ENCODE assay signal across 15 mouse cellular contexts in the genomic region with DNA sequence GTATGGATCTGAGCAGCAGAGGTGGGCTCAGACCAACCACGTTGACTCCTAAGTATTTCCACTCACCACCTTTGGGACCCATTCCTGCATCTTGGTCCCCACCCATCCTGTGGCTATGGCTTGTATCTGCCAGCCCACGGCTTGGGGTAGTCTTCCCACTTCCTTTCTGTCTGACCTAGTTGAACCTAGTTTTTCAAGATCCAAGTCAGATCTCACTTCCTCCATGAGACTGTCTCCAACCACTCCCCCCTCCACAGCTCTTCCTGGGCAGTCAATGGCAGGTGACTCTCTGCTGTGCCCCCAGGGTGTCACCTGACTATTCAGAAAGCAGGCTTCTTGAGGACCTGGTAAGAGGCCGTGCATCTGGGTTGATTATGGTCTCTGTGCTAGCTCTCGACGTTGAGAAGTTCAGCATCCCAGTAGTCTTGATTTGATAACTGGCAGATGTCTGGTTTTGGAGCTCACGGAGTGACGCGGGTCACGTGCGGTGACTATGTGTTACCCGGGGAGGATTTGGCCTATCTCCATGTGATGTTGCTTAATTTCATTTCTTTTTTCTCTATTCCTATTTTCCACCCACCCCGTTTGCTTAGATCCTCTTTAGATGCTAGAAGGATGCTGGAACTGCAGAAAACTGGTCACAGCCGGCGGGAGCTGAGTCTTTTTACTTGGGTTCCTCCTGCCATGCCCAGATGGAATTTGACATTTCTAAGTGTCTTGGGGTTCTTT.
DNase-seq lines count a peak whose midpoint lies in the region; ATAC-seq and TF ChIP-seq lines count a peak whose summit lies in the region.
"Had no signal": no experiment of that assay in that cellular context is flagged by ENCODE, and none has a peak within 500 bp of the region (broad histone marks: within the 10 kb centered on the region; RNA-seq: fewer than 3 reads in every experiment).

No protein-coding gene starts in this region.

- TF ChIP-seq CTCF in spleen, adult 2 months (IDR thresholded peaks at IDR 0.05; ENCODE audit: extremely low read depth, insufficient read depth, insufficient read length, insufficient replicate concordance): no peak

- no peak overlapping the region for H3K9ac ChIP-seq in forebrain, embryonic 13.5 days
- H3K9ac ChIP-seq: liver, embryonic 13.5 days had no signal

- no peak for TF ChIP-seq POLR2A in spleen, adult 2 months (IDR thresholded peaks at IDR 0.05; ENCODE audit: low read depth, low read length)

- ATAC-seq in forebrain, embryonic 13.5 days: no peak
- ATAC-seq: hindbrain, postnatal 0 days had no signal

- no peaks in the 10 kb centered on the region for H3K27me3 ChIP-seq in spleen, adult 2 months (ENCODE audit: control insufficient read depth, insufficient read depth, low read length)
- H3K27me3 ChIP-seq in forebrain, embryonic 13.5 days: no peaks in the 10 kb centered on the region
- H3K27me3 ChIP-seq: liver, embryonic 13.5 days had no signal

- DNase-seq in heart, adult 9 months (ENCODE audit: low spot score in 2 of 2): peak; percentile 35 to 58
- no peak for DNase-seq in heart, postnatal 14 days
- no peak for DNase-seq in spleen, adult 2 months (ENCODE audit: low read depth in 1 of 2, low spot score in 2 of 2)
- no peak for DNase-seq in spleen, adult 12 weeks (ENCODE audit: low spot score)
- DNase-seq in induced T-regulatory cell, adult 2 months (ENCODE audit: low read depth): peak; percentile 54
- peak; percentile 35 for DNase-seq in skeletal muscle tissue, adult 2 months (ENCODE audit: low read depth, low spot score)
- DNase-seq in urinary bladder, adult 2 months (ENCODE audit: low spot score): no peak
- DNase-seq: cerebellum, adult 9-11 months; gastrocnemius, postnatal 10 days; liver, embryonic 13.5 days; spleen, adult 18-20 months had no signal

- intact Hi-C loops in heart, postnatal 14 days (cut with DNase I): no loop called here

- H3K36me3 ChIP-seq in spleen, adult 2 months (ENCODE audit: control insufficient read depth, insufficient read depth, low read length): no peaks in the 10 kb centered on the region
- H3K36me3 ChIP-seq in forebrain, embryonic 13.5 days (ENCODE audit: poor library complexity, severe bottlenecking): no peaks in the 10 kb centered on the region
- H3K36me3 ChIP-seq: liver, embryonic 13.5 days had no signal

- no peaks in the 10 kb centered on the region for H3K9me3 ChIP-seq in forebrain, embryonic 13.5 days (replicated peaks)
- H3K9me3 ChIP-seq: liver, embryonic 13.5 days; midbrain, embryonic 10.5 days had no signal

- H3K4me2 ChIP-seq in forebrain, embryonic 13.5 days: no peak overlapping the region
- H3K4me2 ChIP-seq: liver, embryonic 13.5 days had no signal

- H3K4me3 ChIP-seq in spleen, adult 2 months (ENCODE audit: extremely low read depth, insufficient read depth, insufficient read length): no peak overlapping the region
- no peak overlapping the region for H3K4me3 ChIP-seq in forebrain, embryonic 13.5 days
- H3K4me3 ChIP-seq: liver, embryonic 13.5 days; midbrain, embryonic 10.5 days had no signal

- H3K27ac ChIP-seq in spleen, adult 2 months (ENCODE audit: insufficient read depth, low read length): peak overlapping the region; percentile 12; the same call in 1 of the 2 replicates
- no peak overlapping the region for H3K27ac ChIP-seq in forebrain, embryonic 13.5 days
- H3K27ac ChIP-seq: hindbrain, postnatal 0 days; kidney, postnatal 0 days; liver, embryonic 13.5 days; midbrain, embryonic 10.5 days had no signal

- WGBS in spleen, adult 2 months: 65% methylated on average over 14 of the region's 14 CpGs
- WGBS in forebrain, embryonic 13.5 days: 94% methylated on average over 14 of the region's 14 CpGs

- H3K4me1 ChIP-seq in spleen, adult 2 months (ENCODE audit: control insufficient read depth, insufficient read depth, insufficient read length): no peaks in the 10 kb centered on the region; the same call in 1 of the 2 replicates
- no peaks in the 10 kb centered on the region for H3K4me1 ChIP-seq in forebrain, embryonic 13.5 days

Comparison
In these comparisons a context has a peak if more than half of its experiments do, and no peak if none do; other contexts are left out.
1. DNase-seq: peak in heart, adult 9 months (2 of 2), induced T-regulatory cell, adult 2 months (single experiment) and skeletal muscle tissue, adult 2 months (single experiment); none in heart, postnatal 14 days (0 of 2), spleen, adult 2 months (0 of 2), spleen, adult 12 weeks (single experiment) and urinary bladder, adult 2 months (single experiment).